Mouse (Mus musculus) stomach, postnatal 0 days (tissue): ENCODE results near the gene Abraxas2. TPM values are rescaled to one million over a fixed set of nuclear protein-coding genes. Genes with fewer than 3 reads are reported as not detected.

Experiments
- ATAC-seq: fragments of 200-750 bp; cut with Nextera tagmentation; 2 replicates; pipeline ENCODE4 v1.8.0; 2017; ENCODE audit not compliant: low FRiP score, low TSS enrichment
- DNase-seq: peaks from one replicate; pipeline ENCODE4 v3.0.0-alpha.2; 2016; ENCODE audit warnings: low spot score
- H3K27ac ChIP-seq: fragments of 300-500 bp; sonication (generic); replicated peaks from 2 replicates; pipeline ENCODE4 v1.5.1; 2014; ENCODE audit warnings: mild to moderate bottlenecking, control low read depth
- H3K27me3 ChIP-seq: fragments of 300-500 bp; sonication (generic); 2 replicates; pipeline ENCODE4 v1.6.1; 2014; ENCODE audit warnings: low read length; ENCODE audit not compliant: control insufficient read depth, insufficient read depth
- H3K36me3 ChIP-seq: fragments of 300-500 bp; sonication (generic); 2 replicates; pipeline ENCODE4 v1.6.1; 2014; ENCODE audit warnings: low read length, mixed read lengths; ENCODE audit not compliant: control insufficient read depth, insufficient read depth
- H3K4me1 ChIP-seq: fragments of 300-500 bp; sonication (generic); replicated peaks from 2 replicates; pipeline ENCODE4 v1.6.1; 2014; ENCODE audit warnings: antibody characterized with exemption; ENCODE audit not compliant: control insufficient read depth, insufficient read depth
- H3K4me2 ChIP-seq: fragments of 300-500 bp; sonication (generic); replicated peaks from 2 replicates; pipeline ENCODE4 v1.6.1; 2014; ENCODE audit warnings: low read depth, mild to moderate bottlenecking, control low read depth, moderate library complexity
- H3K4me3 ChIP-seq: fragments of 300-500 bp; sonication (generic); 2 replicates; pipeline ENCODE4 v1.5.1; 2014; ENCODE audit warnings: low read depth, low read length, control low read depth
- H3K9ac ChIP-seq: fragments of 300-500 bp; sonication (generic); 2 replicates; pipeline ENCODE4 v1.6.1; 2014; ENCODE audit warnings: mild to moderate bottlenecking, low read length, control low read depth, mixed read lengths
- H3K9me3 ChIP-seq: fragments of 300-500 bp; sonication (generic); 2 replicates; pipeline ENCODE4 v1.6.1; 2016; ENCODE audit warnings: low read length; ENCODE audit not compliant: control insufficient read depth
- CTCF ChIP-seq: IDR thresholded peaks from 2 replicates; pipeline ENCODE4 v1.5.1; 2016; ENCODE audit warnings: antibody characterized with exemption, low read depth, mild to moderate bottlenecking, moderate library complexity
- EP300 ChIP-seq: optimal IDR thresholded peaks from 2 replicates; pipeline ENCODE3; 2016; ENCODE audit warnings: antibody characterized with exemption
- WGBS: fragments of 180-500 bp; shearing (Covaris S2); extraction: QIAGEN DNeasy Blood & Tissue Kit; methylation state at CpG from one replicate; pipeline ENCODE4 v1.1.7; 2014; 5-methylcytosine and 5-hydroxymethylcytosine counted together
- polyA plus RNA-seq: library from polyadenylated mRNA; unstranded; fragments of >200 nt; fragmentation: Nextera tagmentation; extraction: Ambion mirVana; gene quantifications from 2 replicates; pipeline ENCODE4 v1.2.1, GENCODE M21; 2015

The Abraxas2 gene
- polyA plus RNA-seq, 1 experiment from 2014 or later: 20.2 TPM

DNA sequence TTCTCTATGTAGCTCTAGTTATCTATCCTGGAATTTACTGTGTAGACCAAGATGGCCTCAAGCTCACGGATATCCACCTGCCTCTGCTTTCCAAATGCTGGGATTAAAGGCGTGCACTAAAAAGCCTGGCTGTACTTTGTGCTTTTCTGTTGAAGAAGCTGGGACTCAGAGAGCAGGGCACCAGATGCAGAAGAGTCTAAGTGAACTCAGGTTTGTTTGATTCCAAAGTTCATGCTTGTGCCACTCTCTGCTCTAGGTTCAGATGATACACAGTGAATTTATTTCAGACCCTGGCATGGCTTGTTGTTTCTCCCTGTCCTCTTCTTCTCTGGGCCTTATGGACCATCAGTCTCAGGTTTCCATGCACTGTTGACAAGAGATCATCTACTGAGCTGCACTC is 66.2 kb downstream of the Abraxas2 start:
- Histone ChIP-seq H3K4me1 (no peaks in the 10 kb centered on the region), H3K9me3 (no peaks in the 10 kb centered on the region), H3K4me3 (no peak overlapping the region), H3K9ac (no peak overlapping the region), H3K36me3 (no peaks in the 10 kb centered on the region), H3K4me2 (no peak overlapping the region), H3K27ac (no peak overlapping the region), H3K27me3 (no peaks in the 10 kb centered on the region)
- 61% methylated on average over 2 of the region's 2 CpGs for WGBS
- ATAC-seq (no peak), DNase-seq (no peak)
- no peak for TF ChIP-seq CTCF

GRCm38 (mm10) chr7:132927201-132927600 is 68.2 kb downstream of the Abraxas2 start:
- Histone ChIP-seq H3K27ac (no peak overlapping the region), H3K4me3 (no peak overlapping the region), H3K4me1 (no peaks in the 10 kb centered on the region), H3K4me2 (no peak overlapping the region), H3K27me3 (no peaks in the 10 kb centered on the region), H3K36me3 (no peaks in the 10 kb centered on the region), H3K9ac (no peak overlapping the region), H3K9me3 (no peaks in the 10 kb centered on the region)
- no peak for ATAC-seq
- TF ChIP-seq CTCF (no peak), EP300 (no peak)
- DNase-seq: no peak
- 57% methylated on average over 3 of the region's 3 CpGs for WGBS

DNA sequence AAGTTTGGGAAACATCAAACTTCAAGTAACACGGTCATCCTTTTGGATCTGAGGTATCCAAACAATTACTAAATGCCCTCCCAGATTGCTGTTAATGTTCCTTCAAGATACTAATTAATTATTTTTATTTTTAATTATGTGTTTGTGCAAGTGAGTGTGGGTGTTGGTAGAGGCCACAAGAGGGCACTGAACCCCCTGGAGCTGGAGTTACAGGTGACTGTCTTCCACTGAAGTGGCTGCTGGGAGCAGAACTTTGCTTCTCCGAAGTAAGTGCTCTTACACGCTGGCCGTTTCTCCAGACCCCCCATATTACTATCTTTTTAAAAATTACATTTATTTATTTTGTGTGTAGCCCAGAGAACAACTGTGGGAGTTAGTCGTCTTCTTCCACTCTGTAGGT is 71.0 kb downstream of the Abraxas2 start:
- no peaks in the 10 kb centered on the region for H3K36me3 ChIP-seq
- ATAC-seq (no peak), DNase-seq (no peak)
- WGBS: 80% methylated on average over 5 of the region's 5 CpGs
- no peaks in the 10 kb centered on the region for H3K9me3 ChIP-seq
- peak overlapping the region; percentile 98 for H3K4me3 ChIP-seq
- peak overlapping the region; percentile 99; the same call in 1 of the 2 replicates for H3K27ac ChIP-seq
- TF ChIP-seq CTCF (peak; percentile 52), EP300 (no peak)
- peak overlapping the region; percentile 96 for H3K9ac ChIP-seq
- no peaks in the 10 kb centered on the region for H3K27me3 ChIP-seq
- peak overlapping the region; percentile 71 for H3K4me2 ChIP-seq
- no peaks in the 10 kb centered on the region for H3K4me1 ChIP-seq

DNA sequence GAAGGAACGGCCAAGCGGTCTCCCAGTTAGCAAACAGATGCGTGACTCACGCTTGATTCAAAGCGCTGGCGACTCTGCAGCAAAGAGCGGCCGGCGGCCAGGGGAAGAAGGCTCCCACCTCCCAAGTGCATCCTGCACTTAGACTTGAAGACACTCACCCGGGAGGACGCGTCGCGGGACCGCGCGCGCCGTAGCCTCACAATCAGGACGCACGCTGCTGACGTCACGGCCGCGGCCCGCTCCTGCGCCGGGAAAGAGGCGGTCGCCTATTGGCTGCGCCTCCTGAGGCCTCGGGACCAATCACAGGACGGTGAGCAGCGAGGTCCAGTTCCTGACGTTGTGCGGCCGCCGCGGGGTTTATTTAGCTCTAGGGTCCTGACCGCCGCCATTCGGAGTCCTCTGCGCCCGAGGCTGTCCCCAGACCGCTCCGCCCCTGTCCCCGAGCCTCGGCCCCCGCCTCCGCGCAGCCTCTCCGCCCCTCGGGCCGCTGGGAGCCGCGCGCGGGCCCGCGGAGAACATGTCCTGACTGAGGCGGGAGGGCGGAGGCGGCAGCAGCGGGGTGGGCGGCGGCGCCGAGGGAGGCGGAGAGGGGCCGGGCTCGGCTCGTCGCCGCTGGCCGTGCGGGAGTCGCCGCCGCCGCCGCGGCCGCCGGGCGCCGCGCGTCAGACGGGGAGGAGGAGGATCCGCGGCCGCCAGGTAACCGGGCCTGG is 72.0 kb downstream of the Abraxas2 start, which contains the start of gene Zranb1:
TSS of gene Zranb1 (plus strand) at position 293 of the 710 bp plus-strand sequence.
- Histone ChIP-seq H3K4me2 (peak within 1 kb of the TSS; percentile 71), H3K4me3 (peak within 1 kb of the TSS; percentile 98), H3K27ac (peak within 1 kb of the TSS; percentile 99), H3K9ac (peak within 1 kb of the TSS; percentile 96), H3K27me3 (no peaks in the 10 kb centered on the region), H3K4me1 (no peaks in the 10 kb centered on the region), H3K36me3 (no peaks in the 10 kb centered on the region), H3K9me3 (no peaks in the 10 kb centered on the region)
- DNase-seq (peak; percentile 98), ATAC-seq (peak; percentile 99)
- WGBS: 1% methylated on average over 72 of the region's 93 CpGs
- TF ChIP-seq EP300: no peak
- no peak for TF ChIP-seq CTCF

- H3K9me3 ChIP-seq: no peaks in the 10 kb centered on the region
- no peaks in the 10 kb centered on the region for H3K36me3 ChIP-seq
- peak overlapping the region; percentile 99 for H3K27ac ChIP-seq
- H3K4me3 ChIP-seq: peak overlapping the region; percentile 98
- ATAC-seq (peak; percentile 28; the same call in 1 of the 2 replicates), DNase-seq (peak; percentile 69)
- H3K27me3 ChIP-seq: no peaks in the 10 kb centered on the region
- H3K9ac ChIP-seq: peak overlapping the region; percentile 96
- no peak for TF ChIP-seq CTCF
- TF ChIP-seq EP300: no peak
- no peaks in the 10 kb centered on the region for H3K4me1 ChIP-seq
- peak overlapping the region; percentile 66 for H3K4me2 ChIP-seq
- WGBS: under 1% methylated on average over 45 of the region's 55 CpGs
Measured at GRCm38 (mm10) chr7:132931560-132932351, 72.7 kb downstream of the Abraxas2 start.

DNA sequence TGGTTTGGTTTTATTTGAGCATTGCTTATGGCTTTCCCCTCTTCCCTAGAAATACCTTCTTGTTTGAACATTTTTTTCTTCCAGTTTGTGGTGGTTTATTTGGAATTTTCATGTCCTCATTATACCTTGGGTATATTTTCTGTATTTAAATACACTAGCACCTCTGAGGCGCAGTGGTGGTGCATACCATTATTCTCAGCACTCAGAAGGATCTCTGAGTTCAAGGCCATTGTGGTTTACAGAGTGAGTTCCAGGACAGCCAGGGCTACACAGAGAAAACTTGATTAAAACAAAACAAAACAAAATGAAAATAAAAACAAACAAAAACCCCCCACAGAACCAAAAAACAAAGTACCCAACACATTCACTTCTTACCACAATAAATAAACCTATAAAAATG is 74.3 kb downstream of the Abraxas2 start:
- H3K9me3 ChIP-seq: no peaks in the 10 kb centered on the region
- H3K4me3 ChIP-seq: no peak overlapping the region
- 80% methylated on average over 1 of the region's 1 CpGs for WGBS
- no peak for TF ChIP-seq EP300
- no peak for TF ChIP-seq CTCF
- ATAC-seq (no peak), DNase-seq (no peak)
- no peaks in the 10 kb centered on the region for H3K4me1 ChIP-seq
- H3K9ac ChIP-seq: no peak overlapping the region
- H3K36me3 ChIP-seq: no peaks in the 10 kb centered on the region
- H3K27me3 ChIP-seq: no peaks in the 10 kb centered on the region
- no peak overlapping the region for H3K4me2 ChIP-seq
- H3K27ac ChIP-seq: no peak overlapping the region

Other genes with a start within 250 kb of the Abraxas2 start
- gene Lhpp, start 248.6 kb upstream of the Abraxas2 start, polyA plus RNA-seq: 8.0 and 9.3 TPM in 2 replicates
- 8.4 and 8.5 TPM in 2 replicates for gene Fam53b, start 45.3 kb upstream of the Abraxas2 start, polyA plus RNA-seq
- gene Eef1akmt2, start 6.6 kb upstream of the Abraxas2 start, polyA plus RNA-seq: 39.0 and 39.9 TPM in 2 replicates
- gene Zranb1, start 71.9 kb downstream of the Abraxas2 start, polyA plus RNA-seq: 16.9 and 17.9 TPM in 2 replicates